Mouse (Mus musculus) liver, embryonic 12.5 days (tissue): ENCODE measurements around the gene Spag5. TPM values are rescaled to one million over a fixed set of nuclear protein-coding genes. Genes with fewer than 3 reads are reported as not detected.

Experiments used
- ATAC-seq: fragments of 200-750 bp; cut with Nextera tagmentation; 2 replicates; pipeline ENCODE4 v1.8.0; 2017; ENCODE audit warnings: moderate number of reproducible peaks, mild to moderate bottlenecking, moderate library complexity
- H3K27ac ChIP-seq: fragments of 300-500 bp; sonication (generic); 2 replicates; pipeline ENCODE4 v1.5.1; 2016; ENCODE audit warnings: mild to moderate bottlenecking
- H3K27me3 ChIP-seq: fragments of 300-500 bp; sonication (generic); replicated peaks from 2 replicates; pipeline ENCODE4 v1.6.1; 2016; ENCODE audit warnings: mild to moderate bottlenecking, moderate library complexity
- H3K36me3 ChIP-seq: fragments of 300-500 bp; sonication (generic); 2 replicates; pipeline ENCODE4 v1.6.1; 2016; ENCODE audit warnings: mild to moderate bottlenecking, moderate library complexity
- H3K4me1 ChIP-seq: fragments of 300-500 bp; sonication (generic); 2 replicates; pipeline ENCODE4 v1.6.1; 2016
- H3K4me2 ChIP-seq: fragments of 300-500 bp; sonication (generic); 2 replicates; pipeline ENCODE4 v1.6.1; 2016; ENCODE audit warnings: mild to moderate bottlenecking, moderate library complexity
- H3K4me3 ChIP-seq: fragments of 300-500 bp; sonication (generic); 2 replicates; pipeline ENCODE4 v1.5.1; 2016; ENCODE audit warnings: mild to moderate bottlenecking, moderate library complexity
- H3K9ac ChIP-seq: fragments of 300-500 bp; sonication (generic); 2 replicates; pipeline ENCODE4 v1.6.1; 2016; ENCODE audit warnings: mild to moderate bottlenecking, moderate library complexity
- H3K9me3 ChIP-seq: fragments of 300-500 bp; sonication (generic); replicated peaks from 2 replicates; pipeline ENCODE4 v1.6.1; 2016; ENCODE audit warnings: mild to moderate bottlenecking, moderate library complexity
- WGBS: fragments of 180-500 bp; shearing (Covaris S2); methylation state at CpG from one replicate; pipeline ENCODE4 v1.1.7; 2016; ENCODE audit not compliant: insufficient replicate concordance; 5-methylcytosine and 5-hydroxymethylcytosine counted together
- polyA plus RNA-seq: library from polyadenylated mRNA; unstranded; fragments of >200 nt; fragmentation: Nextera tagmentation; extraction: Ambion mirVana; gene quantifications from 2 replicates; pipeline ENCODE4 v1.2.1, GENCODE M21; 2016

Gene Spag5
- polyA plus RNA-seq, 1 experiment from 2014 or later: 38.6 TPM

DNA sequence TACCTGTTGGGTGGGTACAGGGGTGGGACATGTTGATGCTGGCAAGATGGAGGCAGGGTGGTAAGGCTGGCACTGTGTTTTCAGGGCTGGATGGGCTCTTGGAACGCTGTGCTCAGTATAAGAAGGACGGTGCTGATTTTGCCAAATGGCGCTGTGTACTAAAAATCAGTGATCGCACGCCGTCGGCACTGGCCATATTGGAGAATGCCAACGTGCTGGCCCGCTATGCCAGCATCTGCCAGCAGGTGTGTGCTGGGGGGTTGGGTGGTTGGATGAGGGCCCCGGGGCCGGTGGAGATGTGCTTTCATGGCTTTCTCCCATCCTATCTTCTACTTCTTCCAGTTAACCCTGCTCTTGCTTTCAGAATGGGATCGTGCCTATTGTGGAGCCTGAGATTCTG is 23.6 kb downstream of the Spag5 start:
- Histone ChIP-seq H3K4me2 (no peak overlapping the region), H3K9ac (no peak overlapping the region), H3K4me3 (no peak overlapping the region), H3K36me3 (peaks cover 44% of the 10 kb centered on the region), H3K27me3 (no peaks in the 10 kb centered on the region; the same call in 1 of the 2 replicates), H3K27ac (no peak overlapping the region), H3K4me1 (peaks cover 31% of the 10 kb centered on the region), H3K9me3 (no peaks in the 10 kb centered on the region)
- 90% methylated on average over 12 of the region's 12 CpGs for WGBS
- ATAC-seq: no peak

- Histone ChIP-seq H3K36me3 (peaks cover 27% of the 10 kb centered on the region), H3K27ac (no peak overlapping the region), H3K4me3 (no peak overlapping the region; the same call in 1 of the 2 replicates), H3K9ac (no peak overlapping the region), H3K4me2 (peak overlapping the region; percentile 95; the same call in 1 of the 2 replicates), H3K4me1 (peaks cover 28% of the 10 kb centered on the region), H3K9me3 (no peaks in the 10 kb centered on the region), H3K27me3 (no peaks in the 10 kb centered on the region; the same call in 1 of the 2 replicates)
- WGBS: 76% methylated on average over 4 of the region's 4 CpGs
- ATAC-seq: no peak
Measured at GRCm38 (mm10) chr11:78327215-78327614, 25.9 kb downstream of the Spag5 start.

GRCm38 (mm10) chr11:78327634-78328511 is 26.5 kb downstream of the Spag5 start, which contains the start of gene Pigs:
TSS of gene Pigs (plus strand) at chr11:78328415.
- 8% methylated on average over 37 of the region's 37 CpGs for WGBS

DNA sequence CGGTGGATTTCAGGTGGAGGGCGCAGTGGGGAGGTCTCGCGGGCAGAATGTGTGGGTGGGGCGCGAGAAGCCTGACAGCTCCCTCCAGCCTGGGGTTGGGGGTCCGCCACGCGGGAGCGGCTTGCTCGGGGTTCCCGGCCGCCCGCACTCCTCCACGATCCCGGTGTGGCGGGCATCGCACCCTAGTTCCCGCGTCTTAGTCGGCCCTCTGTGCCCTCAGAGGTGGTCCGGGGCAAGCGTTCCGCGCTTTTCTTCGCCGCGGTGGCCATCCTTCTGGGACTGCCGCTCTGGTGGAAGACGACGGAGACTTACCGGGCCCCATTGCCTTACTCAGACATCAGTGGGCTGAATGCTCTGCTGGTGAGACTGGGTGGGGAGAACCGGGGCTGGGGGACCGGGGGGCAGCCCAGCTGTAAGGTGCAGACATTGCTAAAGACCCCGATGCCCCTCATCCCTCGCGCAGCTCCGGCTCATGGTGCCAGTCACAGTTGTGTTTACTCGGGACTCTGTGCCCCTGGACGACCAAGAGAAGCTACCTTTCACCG is 27.3 kb downstream of the Spag5 start:
- H3K36me3 ChIP-seq: peaks cover 34% of the 10 kb centered on the region
- peaks cover 14% of the 10 kb centered on the region for H3K4me1 ChIP-seq
- H3K27ac ChIP-seq: peak overlapping the region; percentile 72
- peak; percentile 68 for ATAC-seq
- H3K27me3 ChIP-seq: no peaks in the 10 kb centered on the region; the same call in 1 of the 2 replicates
- peak overlapping the region; percentile 90 for H3K9ac ChIP-seq
- peak overlapping the region; percentile 95 for H3K4me2 ChIP-seq
- WGBS: 0% methylated on average over 40 of the region's 41 CpGs
- H3K4me3 ChIP-seq: peak overlapping the region; percentile 82
- H3K9me3 ChIP-seq: no peaks in the 10 kb centered on the region

More at GRCm38 (mm10) chr11:78327634-78328511, 26.5 kb downstream of the Spag5 start, which contains the start of gene Pigs:
- peaks cover 27% of the 10 kb centered on the region for H3K36me3 ChIP-seq
- H3K4me2 ChIP-seq: peak within 1 kb of the TSS; percentile 95
- H3K9ac ChIP-seq: peak within 1 kb of the TSS; percentile 90
- no peaks in the 10 kb centered on the region for H3K9me3 ChIP-seq
- peak within 1 kb of the TSS; percentile 82 for H3K4me3 ChIP-seq
- H3K27me3 ChIP-seq: no peaks in the 10 kb centered on the region; the same call in 1 of the 2 replicates
- ATAC-seq: peak; percentile 95
- H3K27ac ChIP-seq: peak within 1 kb of the TSS; percentile 72
- H3K4me1 ChIP-seq: peaks cover 21% of the 10 kb centered on the region

DNA sequence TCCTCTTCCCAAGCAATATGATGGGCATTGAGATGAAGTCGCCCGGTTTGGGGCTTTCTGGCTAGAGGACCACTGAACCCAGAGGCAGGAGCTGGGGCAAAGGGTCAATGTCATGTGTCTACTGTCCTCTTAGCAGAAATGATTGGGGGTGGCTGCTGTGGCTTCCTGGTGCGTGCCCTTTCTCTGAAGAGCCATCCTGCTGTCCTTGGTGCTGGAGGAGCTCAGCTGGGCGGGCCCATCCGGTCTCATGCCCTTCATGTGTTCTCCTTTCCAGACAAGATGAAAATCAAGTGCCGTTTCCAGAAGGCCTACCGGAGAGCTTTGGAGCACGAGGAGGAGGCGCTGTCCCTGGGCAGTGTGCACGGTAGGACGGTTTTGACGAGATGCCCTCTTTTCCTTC is 31.3 kb downstream of the Spag5 start:
- 94% methylated on average over 12 of the region's 12 CpGs for WGBS
- no peak overlapping the region for H3K4me3 ChIP-seq
- ATAC-seq: no peak
- no peak overlapping the region for H3K9ac ChIP-seq
- peaks cover 11% of the 10 kb centered on the region for H3K4me1 ChIP-seq
- no peak overlapping the region for H3K4me2 ChIP-seq
- H3K36me3 ChIP-seq: peaks cover 55% of the 10 kb centered on the region
- H3K27me3 ChIP-seq: no peaks in the 10 kb centered on the region
- H3K27ac ChIP-seq: no peak overlapping the region
- no peaks in the 10 kb centered on the region for H3K9me3 ChIP-seq

DNA sequence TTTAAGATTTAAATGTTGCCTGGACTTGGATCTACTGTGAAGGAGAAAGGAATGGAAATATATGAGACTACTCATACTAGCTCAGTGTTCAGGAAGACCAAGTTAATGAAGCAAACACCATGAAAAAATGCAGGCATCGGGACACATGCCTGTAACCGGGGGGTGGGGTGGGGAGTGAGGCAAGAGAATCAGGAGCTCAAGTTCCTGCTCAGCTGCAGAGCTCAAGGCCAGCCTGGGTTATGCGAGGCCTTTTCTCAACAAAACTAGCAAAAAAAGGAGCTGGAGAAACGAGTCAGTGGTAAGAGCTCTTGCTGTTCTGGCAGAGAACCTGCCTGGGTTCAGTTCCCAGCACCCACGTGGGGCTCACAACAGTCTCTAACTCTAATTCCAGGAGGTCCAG is 32.7 kb downstream of the Spag5 start:
- 88% methylated on average over 5 of the region's 5 CpGs for WGBS
- Histone ChIP-seq H3K9me3 (no peaks in the 10 kb centered on the region), H3K27ac (no peak overlapping the region), H3K4me3 (no peak overlapping the region), H3K4me1 (peaks cover 8% of the 10 kb centered on the region), H3K36me3 (peaks cover 68% of the 10 kb centered on the region), H3K9ac (no peak overlapping the region), H3K27me3 (no peaks in the 10 kb centered on the region), H3K4me2 (no peak overlapping the region)
- no peak for ATAC-seq

GRCm38 (mm10) chr11:78337040-78337439 is 35.7 kb downstream of the Spag5 start:
- Histone ChIP-seq H3K36me3 (peaks cover 92% of the 10 kb centered on the region), H3K4me3 (no peak overlapping the region), H3K9me3 (no peaks in the 10 kb centered on the region), H3K4me2 (no peak overlapping the region), H3K27me3 (no peaks in the 10 kb centered on the region), H3K4me1 (no peaks in the 10 kb centered on the region; the same call in 1 of the 2 replicates), H3K9ac (no peak overlapping the region), H3K27ac (no peak overlapping the region)
- ATAC-seq: no peak
- WGBS: 86% methylated on average over 8 of the region's 8 CpGs

- H3K9me3 ChIP-seq: no peaks in the 10 kb centered on the region
- ATAC-seq: no peak
- peaks cover 41% of the 10 kb centered on the region for H3K4me1 ChIP-seq
- H3K4me2 ChIP-seq: no peak overlapping the region
- H3K27me3 ChIP-seq: no peaks in the 10 kb centered on the region
- H3K36me3 ChIP-seq: peaks cover 49% of the 10 kb centered on the region
- no peak overlapping the region for H3K9ac ChIP-seq
- H3K4me3 ChIP-seq: no peak overlapping the region
- H3K27ac ChIP-seq: no peak overlapping the region
- 64% methylated on average over 12 of the region's 12 CpGs for WGBS
Measured at GRCm38 (mm10) chr11:78341702-78342101, 40.4 kb downstream of the Spag5 start.

DNA sequence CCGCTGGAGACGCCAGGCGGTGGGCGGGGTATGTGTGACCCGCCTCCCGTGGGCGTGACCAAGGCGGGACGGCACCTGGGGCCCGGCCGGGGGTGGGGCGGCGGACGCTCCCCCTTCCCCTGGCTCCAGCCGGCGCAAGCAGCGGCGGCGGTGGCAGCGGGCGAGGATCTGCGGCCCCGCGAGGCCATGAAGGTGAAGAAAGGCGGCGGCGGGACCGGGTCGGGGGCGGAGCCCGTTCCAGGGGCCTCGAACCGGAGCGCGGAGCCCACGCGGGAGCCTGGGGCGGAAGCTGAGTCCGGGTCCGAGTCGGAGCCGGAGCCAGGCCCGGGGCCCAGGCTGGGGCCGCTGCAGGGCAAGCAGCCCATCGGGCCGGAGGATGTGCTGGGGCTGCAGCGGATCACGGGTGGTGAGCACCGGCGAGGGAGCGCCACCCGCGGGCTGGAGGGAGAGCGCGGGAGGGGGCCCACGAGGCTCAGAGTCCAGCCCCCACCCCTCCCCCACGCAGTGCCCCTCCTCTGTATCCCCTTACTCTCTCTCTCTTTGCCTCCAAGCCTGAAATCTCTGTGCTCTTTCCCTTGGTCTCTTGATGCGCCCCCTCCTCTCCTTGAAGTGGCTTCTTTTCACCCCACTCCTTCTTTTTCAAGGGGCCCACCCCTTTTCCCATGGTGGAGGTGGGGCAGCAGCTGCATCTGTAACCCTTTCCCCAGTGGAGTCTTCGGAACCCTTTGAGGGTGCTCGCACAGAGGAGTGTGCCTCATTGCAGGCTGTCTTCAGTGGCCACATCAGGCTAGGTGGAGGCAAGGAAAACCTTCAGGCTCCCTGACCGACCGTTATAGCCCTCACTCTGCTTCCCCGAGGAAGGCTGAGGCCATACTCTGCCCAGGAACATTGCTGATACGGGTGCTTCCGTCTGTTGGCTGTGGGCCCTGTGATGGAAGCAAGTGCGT is 42.3 kb downstream of the Spag5 start, which contains the start of gene Unc119:
Gene Unc119 (plus strand): TSS at position 102 of the 947 bp plus-strand sequence.
- ATAC-seq: peak; percentile 67
- under 1% methylated on average over 65 of the region's 66 CpGs for WGBS
- Histone ChIP-seq H3K27ac (peak within 1 kb of the TSS; percentile 95), H3K36me3 (peaks cover 44% of the 10 kb centered on the region), H3K9ac (peak within 1 kb of the TSS; percentile 86), H3K27me3 (no peaks in the 10 kb centered on the region), H3K9me3 (no peaks in the 10 kb centered on the region), H3K4me1 (peaks cover 55% of the 10 kb centered on the region), H3K4me2 (peak within 1 kb of the TSS; percentile 98), H3K4me3 (peak within 1 kb of the TSS; percentile 69)

- Histone ChIP-seq H3K4me3 (peak overlapping the region; percentile 69), H3K27me3 (no peaks in the 10 kb centered on the region), H3K9ac (peak overlapping the region; percentile 86), H3K27ac (peak overlapping the region; percentile 95), H3K4me2 (peak overlapping the region; percentile 98), H3K4me1 (peaks cover 57% of the 10 kb centered on the region), H3K36me3 (peaks cover 41% of the 10 kb centered on the region), H3K9me3 (no peaks in the 10 kb centered on the region)
- ATAC-seq: peak; percentile 90
- WGBS: 29% methylated on average over 6 of the region's 6 CpGs
Measured at GRCm38 (mm10) chr11:78344328-78344889, 43.1 kb downstream of the Spag5 start.
